Mouse (Mus musculus): ENCODE measurements around the gene Cog5.

Gene Cog5

GRCm38 (mm10) chr12:31654197-31654964, at the start of gene Cog5, which contains the start of gene Dus4l:
Cog5 (plus strand) TSS chr12:31654869.
Dus4l (minus strand) TSS chr12:31654826.
- DNase-seq (ENCODE audit: low read depth, low spot score) = peak; percentile 97

- no peak for DNase-seq (ENCODE audit: low read depth, low spot score)
Observed at GRCm38 (mm10) chr12:31604894-31605293, 49.8 kb upstream of the Cog5 start.

GRCm38 (mm10) chr12:31608138-31608537, 46.5 kb upstream of the Cog5 start:
- DNase-seq (ENCODE audit: low read depth, low spot score) = peak; percentile 67

GRCm38 (mm10) chr12:31613353-31613752, 41.3 kb upstream of the Cog5 start:
- DNase-seq (ENCODE audit: low read depth, low spot score) = no peak

- peak; percentile 75 for DNase-seq (ENCODE audit: low read depth, low spot score)
Observed at GRCm38 (mm10) chr12:31620106-31620505, 34.6 kb upstream of the Cog5 start.

DNA sequence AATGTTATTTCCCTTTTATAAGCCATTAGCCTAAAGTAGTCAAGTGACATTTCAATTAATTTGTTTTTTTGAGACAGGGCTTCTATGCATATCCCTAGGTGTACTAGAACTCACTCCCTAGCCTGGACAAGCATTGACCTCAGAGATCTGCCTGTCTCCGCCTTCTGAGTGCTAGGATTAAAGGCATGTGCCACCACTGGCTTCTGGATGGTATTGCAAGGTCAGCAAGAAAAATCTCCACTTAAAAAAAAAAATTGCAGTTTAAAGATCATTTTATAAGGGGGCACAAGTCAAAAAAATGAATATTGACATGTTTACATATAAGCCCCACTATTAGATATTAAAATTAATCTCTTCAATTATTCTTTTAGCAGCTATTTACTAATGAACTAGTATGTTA, 29.7 kb upstream of the Cog5 start:
- DNase-seq (ENCODE audit: low read depth, low spot score) = no peak

DNA sequence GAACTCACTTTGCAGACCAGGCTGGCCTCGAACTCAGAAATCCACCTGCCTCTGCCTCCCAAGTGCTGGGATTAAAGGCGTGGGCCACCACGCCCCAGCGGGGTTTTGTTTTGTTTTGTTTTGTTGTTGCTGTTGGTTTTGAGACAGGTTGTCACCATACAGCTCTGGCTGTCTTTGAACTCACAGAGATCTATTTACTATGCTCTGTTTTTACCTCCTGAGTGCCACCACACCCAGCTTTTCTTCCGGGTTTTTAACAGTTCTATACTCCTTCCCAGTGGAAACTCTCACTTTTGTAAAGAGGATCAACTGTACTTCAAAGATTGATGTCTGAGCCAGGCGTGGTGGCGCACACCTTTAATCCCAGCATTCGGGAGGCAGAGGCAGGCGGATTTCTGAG, 26.3 kb upstream of the Cog5 start:
- peak; percentile 73 for DNase-seq (ENCODE audit: low read depth, low spot score)

DNA sequence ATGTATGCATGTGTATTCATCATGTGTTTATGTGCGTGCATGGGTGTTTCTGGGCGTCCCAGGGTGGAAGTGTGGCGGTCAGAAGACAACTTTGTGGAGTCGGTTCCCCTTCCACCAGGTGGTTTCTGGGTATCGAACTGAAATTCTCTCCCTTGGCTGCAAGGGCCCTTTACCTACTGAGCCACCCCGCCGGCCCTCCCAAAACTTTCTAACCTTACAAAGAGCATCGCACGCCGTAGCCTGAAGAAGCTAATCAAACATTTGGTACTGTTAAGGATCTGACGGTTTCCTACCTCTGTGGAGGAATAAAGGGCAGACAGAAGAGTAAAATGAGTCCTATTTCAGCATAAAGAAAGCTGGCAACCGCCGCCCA, 20.7 kb upstream of the Cog5 start:
- peak; percentile 48 for DNase-seq (ENCODE audit: low read depth, low spot score)

DNA sequence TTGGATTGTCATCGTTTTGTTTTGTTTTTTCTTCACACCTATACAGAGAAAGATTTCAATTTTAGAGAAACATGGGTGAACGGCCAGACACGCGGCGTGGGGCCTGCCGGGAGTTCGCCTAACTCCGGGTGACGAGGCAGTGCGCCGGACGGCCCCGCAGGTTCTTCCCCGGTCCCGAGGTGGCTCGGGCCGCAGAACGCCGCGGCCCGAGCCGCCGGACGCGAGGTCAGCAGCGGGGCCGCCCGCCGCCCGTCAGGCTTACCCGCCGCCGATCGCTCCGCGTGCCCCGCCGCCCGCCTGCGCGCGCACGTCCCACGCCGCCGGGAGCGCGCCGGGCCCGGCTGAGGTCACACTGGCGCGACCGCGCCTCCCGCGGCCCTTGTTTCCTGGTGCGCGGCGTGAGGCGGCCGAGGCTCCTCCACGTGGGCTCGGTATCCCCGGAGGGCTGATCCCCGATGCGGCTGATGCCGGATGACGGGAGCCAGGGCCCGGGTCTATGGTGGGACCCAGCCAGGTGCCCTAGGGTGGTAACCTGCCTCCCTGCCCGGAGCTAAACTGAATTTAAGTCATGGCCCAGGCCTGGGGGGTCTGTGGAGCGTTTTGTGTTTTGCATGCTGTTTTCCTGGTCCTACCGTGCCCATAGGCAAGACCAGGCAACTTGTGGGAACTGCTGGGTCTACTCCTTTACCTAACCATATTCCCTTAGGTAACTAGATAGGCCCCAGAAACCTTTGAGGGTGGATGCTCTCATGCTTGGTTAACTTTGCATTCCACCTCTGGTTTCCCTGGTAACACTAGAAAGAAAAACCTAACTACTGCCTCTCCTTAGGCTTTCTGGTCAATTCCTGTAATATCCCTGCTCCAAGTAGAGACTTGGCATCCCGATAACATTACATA, 20.1 kb upstream of the Cog5 start, which contains the start of gene Bcap29:
Gene Bcap29 (minus strand): TSS at position 316 of the 897 bp plus-strand sequence.
- DNase-seq (ENCODE audit: low read depth, low spot score) = peak; percentile 82

GRCm38 (mm10) chr12:31635240-31635607, 19.4 kb upstream of the Cog5 start:
- DNase-seq (ENCODE audit: low read depth, low spot score) = no peak

DNA sequence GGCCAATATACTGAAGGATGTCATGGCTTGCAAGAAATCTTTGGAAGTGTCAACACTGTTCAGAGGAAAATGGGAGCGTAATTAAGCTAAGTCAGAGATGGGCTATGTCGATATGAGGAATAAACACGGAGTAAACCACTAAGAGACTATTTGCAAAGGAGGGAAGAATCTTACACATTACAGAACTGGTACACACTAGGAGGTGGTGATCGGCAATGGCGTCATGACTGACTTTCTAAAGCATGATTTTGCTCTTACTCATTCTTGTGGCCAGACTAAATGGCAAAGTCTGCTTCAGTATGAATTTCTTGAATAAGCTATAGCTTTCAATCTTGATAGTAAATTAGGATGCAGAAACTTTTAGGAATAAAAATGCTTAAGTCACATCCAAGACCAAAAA, 1.1 kb upstream of the Cog5 start:
- no peak for DNase-seq (ENCODE audit: low read depth, low spot score)

- no peak for DNase-seq (ENCODE audit: low read depth, low spot score)
Observed at GRCm38 (mm10) chr12:31654965-31655477, 352 bp downstream of the Cog5 start.

GRCm38 (mm10) chr12:31656841-31657240, 2.2 kb downstream of the Cog5 start:
- DNase-seq (ENCODE audit: low read depth, low spot score) = no peak

GRCm38 (mm10) chr12:31665999-31666398, 11.3 kb downstream of the Cog5 start:
- DNase-seq (ENCODE audit: low read depth, low spot score) = no peak

GRCm38 (mm10) chr12:31667187-31667586, 12.5 kb downstream of the Cog5 start:
- no peak for DNase-seq (ENCODE audit: low read depth, low spot score)

DNA sequence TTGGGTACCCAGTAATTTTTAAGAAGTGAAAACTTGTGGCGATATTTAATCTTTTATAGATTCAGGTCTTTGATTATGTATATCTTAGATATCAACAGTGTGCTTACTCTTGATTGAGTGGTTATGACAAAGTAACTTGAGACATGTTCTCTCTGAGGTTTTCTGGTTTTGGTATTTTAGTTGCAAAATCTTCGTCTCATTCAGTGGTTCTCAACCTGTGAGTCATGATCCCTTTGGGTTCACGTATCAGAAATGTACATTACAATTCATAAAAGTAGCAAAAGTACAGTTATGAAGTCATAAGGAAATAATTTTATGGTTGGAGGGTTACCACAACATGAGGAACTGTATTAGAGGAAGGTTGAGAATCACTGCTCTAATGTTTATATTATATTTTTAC, 32.0 kb downstream of the Cog5 start:
- no peak for DNase-seq (ENCODE audit: low read depth, low spot score)

- DNase-seq (ENCODE audit: low read depth, low spot score) = no peak
Observed at GRCm38 (mm10) chr12:31693278-31693677, 38.6 kb downstream of the Cog5 start.

DNA sequence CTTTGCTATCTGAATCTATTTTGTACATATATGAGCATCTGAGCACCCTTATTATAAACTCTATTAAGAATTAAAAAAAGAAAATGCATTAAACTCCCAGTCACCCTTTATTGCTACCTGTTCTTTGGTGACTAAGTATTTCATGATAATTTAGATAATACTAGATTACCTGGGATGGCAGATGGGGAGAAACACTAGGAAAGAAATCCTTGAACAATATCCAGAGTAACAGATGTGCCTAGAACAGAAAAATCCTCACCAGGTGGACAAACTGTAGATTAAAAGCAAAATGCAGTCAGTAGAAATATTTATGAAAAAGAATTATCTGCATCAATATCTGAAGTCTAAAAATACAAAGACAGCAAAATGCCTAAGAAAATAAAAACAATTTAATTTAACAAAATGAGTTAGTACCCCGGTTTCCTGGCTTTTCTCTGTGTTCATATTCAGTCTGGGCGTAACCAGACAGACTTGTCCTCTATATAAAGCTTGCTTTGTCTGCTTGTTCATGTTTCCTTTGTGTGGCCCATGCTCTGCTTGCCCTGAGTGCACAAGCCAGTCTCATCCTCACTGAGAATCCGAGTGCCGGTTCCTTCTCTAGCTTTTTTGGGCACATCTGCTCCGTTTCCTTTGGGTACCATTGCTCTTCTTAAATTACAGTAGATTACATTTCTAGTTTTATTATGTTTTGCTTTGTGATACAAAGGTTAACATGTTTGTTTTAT, 46.1 kb downstream of the Cog5 start:
- DNase-seq (ENCODE audit: low read depth, low spot score) = no peak

DNA sequence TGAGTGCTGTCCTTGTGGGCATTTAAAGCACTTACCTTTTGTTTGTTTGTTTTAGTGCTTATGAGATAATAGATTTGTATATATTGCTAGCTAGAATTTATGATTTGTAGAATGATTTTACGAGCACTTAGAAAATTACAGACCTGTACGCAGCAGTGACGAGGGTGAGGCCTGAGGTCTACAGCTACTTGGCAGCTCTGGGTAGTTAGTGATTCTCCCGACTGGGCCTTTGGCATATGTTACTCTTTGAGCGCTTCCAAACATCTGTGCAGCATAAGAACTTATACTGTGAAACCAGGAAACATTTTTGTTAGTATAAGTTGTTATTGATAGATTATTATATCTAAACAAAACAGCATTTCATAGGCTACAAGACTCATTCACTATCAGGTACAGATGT, 46.7 kb downstream of the Cog5 start:
- DNase-seq (ENCODE audit: low read depth, low spot score) = no peak

GRCm38 (mm10) chr12:31703904-31704303, 49.2 kb downstream of the Cog5 start:
- DNase-seq (ENCODE audit: low read depth, low spot score) = no peak

GRCm38 (mm10) chr12:31706168-31706567, 51.5 kb downstream of the Cog5 start:
- no peak for DNase-seq (ENCODE audit: low read depth, low spot score)

DNA sequence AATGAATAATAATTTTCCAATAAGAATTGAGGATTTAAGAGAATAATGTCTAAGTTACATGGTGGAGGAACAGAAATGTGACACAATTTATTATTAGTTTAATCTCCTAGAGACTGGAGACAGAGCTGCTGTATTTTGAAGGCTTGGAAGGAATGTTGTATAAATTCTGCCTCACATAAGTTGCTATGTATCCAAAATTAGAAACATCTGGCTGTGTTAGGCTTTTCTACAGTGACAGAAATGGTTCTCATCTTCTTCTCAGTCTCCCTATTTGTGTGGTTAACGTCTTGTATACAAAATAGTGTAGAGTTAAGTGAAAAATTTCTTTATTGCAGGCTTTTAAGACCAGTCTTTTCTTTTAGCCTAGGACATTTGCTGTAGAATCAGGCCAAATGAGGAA, 52.9 kb downstream of the Cog5 start:
- DNase-seq (ENCODE audit: low read depth, low spot score) = no peak

Measured in ZHBTc4 (cell line).